Mouse (Mus musculus) cerebellum, adult 11 months (tissue): ENCODE measurements around the gene Psma5.
A peak's percentile ranks its signal among the peaks of the same experiment; 100 is the strongest.

Experiments
- DNase-seq: peaks from one replicate; pipeline ENCODE4 v3.0.0; 2022

The Psma5 gene

GRCm38 (mm10) chr3:108282401-108283240 is 25.9 kb downstream of the Psma5 start:
- DNase-seq, result no peak

- DNase-seq, result no peak
Observed at GRCm38 (mm10) chr3:108283241-108283561, 26.5 kb downstream of the Psma5 start.

GRCm38 (mm10) chr3:108283781-108284601 is 27.3 kb downstream of the Psma5 start, which contains the start of gene Sort1:
Sort1 (plus strand) TSS chr3:108284082.
- peak; percentile 76 for DNase-seq

- no peak for DNase-seq
Observed at GRCm38 (mm10) chr3:108285078-108285711, 28.5 kb downstream of the Psma5 start.

GRCm38 (mm10) chr3:108286671-108287439 is 30.1 kb downstream of the Psma5 start:
- DNase-seq, result no peak

- DNase-seq, result no peak
Observed at GRCm38 (mm10) chr3:108287811-108288805, 31.4 kb downstream of the Psma5 start.

- DNase-seq, result no peak
Observed at GRCm38 (mm10) chr3:108289311-108290130, 32.8 kb downstream of the Psma5 start.

- DNase-seq, result no peak
Observed at GRCm38 (mm10) chr3:108291036-108291799, 34.5 kb downstream of the Psma5 start.

GRCm38 (mm10) chr3:108294398-108294797 is 37.7 kb downstream of the Psma5 start:
- no peak for DNase-seq

- DNase-seq, result peak; percentile 45
Observed at GRCm38 (mm10) chr3:108295379-108296219, 38.9 kb downstream of the Psma5 start.

GRCm38 (mm10) chr3:108296220-108297049 is 39.7 kb downstream of the Psma5 start:
- DNase-seq, result no peak

GRCm38 (mm10) chr3:108297050-108297419 is 40.3 kb downstream of the Psma5 start:
- no peak for DNase-seq

GRCm38 (mm10) chr3:108297603-108298553 is 41.2 kb downstream of the Psma5 start:
- DNase-seq, result no peak

- no peak for DNase-seq
Observed at GRCm38 (mm10) chr3:108300455-108301030, 43.8 kb downstream of the Psma5 start.

- DNase-seq, result no peak
Observed at GRCm38 (mm10) chr3:108303683-108304082, 47.0 kb downstream of the Psma5 start.

- DNase-seq, result no peak
Observed at GRCm38 (mm10) chr3:108304747-108305146, 48.0 kb downstream of the Psma5 start.
